Mouse (Mus musculus) kidney, postnatal 0 days (tissue): ENCODE measurements at regions not wholly inside any gene's neighbourhood (a gene's known extent, or its start where the extent isn't known, plus 50 kb on each side); places are given as distances from the start of the nearest gene placed in this dataset.
A peak's percentile ranks its signal among the peaks of the same experiment; 100 is the strongest.

ENCODE experiments used
- ATAC-seq: fragments of 200-750 bp; cut with Nextera tagmentation; replicated peaks from 2 replicates; pipeline ENCODE4 v1.8.0; 2017; ENCODE audit warnings: low read depth, moderate number of reproducible peaks, moderate TSS enrichment, moderate library complexity; ENCODE audit not compliant: low FRiP score
- DNase-seq: peaks from one replicate; pipeline ENCODE4 v3.0.0-alpha.2; 2016; ENCODE audit warnings: low spot score
- H3K27ac ChIP-seq: fragments of 300-500 bp; sonication (generic); 2 replicates; pipeline ENCODE4 v1.5.1; 2014; ENCODE audit warnings: mild to moderate bottlenecking
- H3K27me3 ChIP-seq: fragments of 300-500 bp; sonication (generic); 2 replicates; pipeline ENCODE4 v1.6.1; 2014; ENCODE audit warnings: low read length, mixed read lengths; ENCODE audit not compliant: insufficient read depth
- H3K36me3 ChIP-seq: fragments of 300-500 bp; sonication (generic); 2 replicates; pipeline ENCODE4 v1.6.1; 2014; ENCODE audit warnings: low read length, mixed read lengths; ENCODE audit not compliant: insufficient read depth
- H3K4me1 ChIP-seq: fragments of 300-500 bp; sonication (generic); replicated peaks from 2 replicates; pipeline ENCODE4 v1.6.1; 2014; ENCODE audit warnings: antibody characterized with exemption, low read length, mixed read lengths; ENCODE audit not compliant: insufficient read depth
- H3K4me2 ChIP-seq: fragments of 300-500 bp; sonication (generic); 2 replicates; pipeline ENCODE4 v1.6.1; 2014; ENCODE audit warnings: mild to moderate bottlenecking, low read length, moderate library complexity, mixed read lengths
- H3K4me3 ChIP-seq: fragments of 300-500 bp; sonication (generic); replicated peaks from 2 replicates; pipeline ENCODE4 v1.5.1; 2014; ENCODE audit warnings: low read depth, low read length
- H3K9ac ChIP-seq: fragments of 300-500 bp; sonication (generic); 2 replicates; pipeline ENCODE4 v1.6.1; 2014; ENCODE audit warnings: low read depth, low read length
- H3K9me3 ChIP-seq: fragments of 300-500 bp; sonication (generic); replicated peaks from 2 replicates; pipeline ENCODE4 v1.6.1; 2016; ENCODE audit warnings: low read length, inconsistent platforms, mixed read lengths
- CTCF ChIP-seq: IDR thresholded peaks from 2 replicates; pipeline ENCODE4 v1.5.1; 2016; ENCODE audit warnings: antibody characterized with exemption, low read depth, mild to moderate bottlenecking, moderate library complexity
- WGBS: fragments of 180-500 bp; shearing (Covaris S2); extraction: QIAGEN DNeasy Blood & Tissue Kit; methylation state at CpG from one replicate; pipeline ENCODE4 v1.1.7; 2014; 5-methylcytosine and 5-hydroxymethylcytosine counted together

DNA sequence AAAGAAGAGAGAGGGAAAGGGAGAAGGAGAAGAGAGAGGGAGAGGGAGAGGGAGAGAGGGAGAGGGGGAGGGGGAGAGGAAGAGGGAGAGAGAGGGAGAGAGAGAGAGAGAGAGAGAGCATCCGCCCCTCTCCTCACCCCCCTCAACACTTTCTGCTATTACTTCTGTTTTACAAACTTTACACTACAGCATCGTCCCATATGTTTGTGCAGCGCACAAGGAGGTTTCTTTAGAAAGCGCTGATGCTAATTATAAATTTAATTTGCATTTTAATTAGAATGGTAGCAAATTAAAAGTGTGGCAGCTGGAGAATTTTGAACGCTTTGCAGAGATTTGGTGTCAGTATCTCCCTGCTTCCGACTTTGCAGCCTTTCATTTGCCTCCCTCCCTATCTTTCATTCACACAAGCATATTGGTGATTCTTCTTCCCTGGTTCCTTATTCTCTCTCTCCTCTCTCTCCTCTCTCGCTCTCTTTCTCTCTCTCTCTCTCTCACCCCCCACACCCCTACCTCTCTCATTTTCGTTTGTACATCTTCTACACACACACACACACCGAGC is 476.0 kb downstream of the Nr2f2 start:
- H3K27ac ChIP-seq = no peak overlapping the region
- 73% methylated on average over 9 of the region's 9 CpGs for WGBS
- no peak overlapping the region for H3K4me2 ChIP-seq
- H3K4me1 ChIP-seq = no peaks in the 10 kb centered on the region
- no peak overlapping the region for H3K9ac ChIP-seq
- ATAC-seq (no peak), DNase-seq (no peak)
- no peak overlapping the region for H3K4me3 ChIP-seq
- no peaks in the 10 kb centered on the region for H3K36me3 ChIP-seq
- no peaks in the 10 kb centered on the region for H3K27me3 ChIP-seq
- no peaks in the 10 kb centered on the region for H3K9me3 ChIP-seq
- no peak for TF ChIP-seq CTCF

DNA sequence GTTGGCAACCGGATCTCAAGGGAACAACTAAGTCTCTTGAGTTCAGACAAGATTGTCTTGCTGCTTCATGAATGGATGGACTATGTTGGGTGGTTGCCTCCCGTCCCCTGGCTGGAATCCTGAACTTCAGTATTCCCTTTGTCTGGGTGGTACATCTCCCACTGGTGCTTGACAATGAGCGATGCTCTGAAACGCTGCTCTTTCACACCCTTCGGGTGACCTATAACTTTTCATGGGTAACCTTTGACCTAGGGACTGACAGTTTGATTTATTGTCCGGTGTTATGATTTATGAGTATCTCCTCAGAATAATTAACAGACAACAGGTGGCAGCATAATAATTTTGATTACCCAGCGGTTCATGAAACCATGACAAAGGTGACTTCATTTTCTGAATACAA is 478.3 kb downstream of the Nr2f2 start:
- no peak for ATAC-seq
- TF ChIP-seq CTCF = no peak

DNA sequence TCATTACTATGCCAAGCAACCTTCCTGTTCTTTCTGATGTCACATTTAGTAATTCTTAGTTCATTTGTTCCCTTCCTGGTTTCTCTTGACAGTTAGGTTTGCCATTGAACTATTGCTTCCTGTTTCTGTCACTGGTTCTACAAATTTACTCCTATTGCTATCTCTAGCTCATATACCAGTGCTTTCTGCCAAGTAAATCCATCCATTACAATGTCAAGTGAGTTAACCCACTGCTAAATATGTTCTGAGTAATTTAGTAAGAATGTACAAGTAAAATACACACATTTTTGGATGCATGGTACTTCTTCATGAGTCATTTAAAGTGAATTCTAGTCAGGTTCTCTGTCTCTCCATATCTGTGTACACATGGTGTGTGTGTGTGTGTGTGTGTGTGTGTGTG is 489.5 kb downstream of the Nr2f2 start:
- no peak overlapping the region for H3K4me2 ChIP-seq
- ATAC-seq (no peak), DNase-seq (peak; percentile 7)
- no peak overlapping the region for H3K4me3 ChIP-seq
- H3K27me3 ChIP-seq = no peaks in the 10 kb centered on the region
- no peaks in the 10 kb centered on the region for H3K9me3 ChIP-seq
- H3K27ac ChIP-seq = no peak overlapping the region
- no peak for TF ChIP-seq CTCF
- no peaks in the 10 kb centered on the region for H3K36me3 ChIP-seq
- H3K4me1 ChIP-seq = no peaks in the 10 kb centered on the region
- no peak overlapping the region for H3K9ac ChIP-seq

More for the DNA sequence above, 478.3 kb downstream of the Nr2f2 start:
- Histone ChIP-seq H3K27ac (no peak overlapping the region), H3K4me1 (no peaks in the 10 kb centered on the region), H3K36me3 (no peaks in the 10 kb centered on the region), H3K9ac (no peak overlapping the region), H3K4me2 (no peak overlapping the region), H3K4me3 (no peak overlapping the region), H3K27me3 (no peaks in the 10 kb centered on the region), H3K9me3 (no peaks in the 10 kb centered on the region)
- WGBS = 83% methylated on average over 7 of the region's 7 CpGs
- DNase-seq = no peak

DNA sequence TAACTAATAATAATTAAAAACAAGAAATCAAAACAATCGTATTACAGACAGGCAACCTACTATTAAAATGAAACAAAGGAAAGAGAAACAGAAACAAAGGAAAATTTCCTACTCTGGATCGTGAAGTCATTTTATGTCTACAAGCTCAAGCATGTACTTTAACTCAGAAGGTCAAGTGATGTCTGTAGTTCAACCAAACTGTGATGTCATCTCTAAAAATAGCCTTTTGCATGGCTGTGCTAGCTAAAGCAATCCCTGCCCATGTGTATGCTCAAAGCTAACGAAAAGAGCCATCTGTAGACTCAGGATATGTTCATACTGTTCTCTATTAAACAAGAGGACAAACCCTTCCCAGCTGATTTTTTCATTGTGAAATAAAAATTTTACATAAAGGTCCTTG is 500.7 kb downstream of the Nr2f2 start:
- TF ChIP-seq CTCF = no peak
- ATAC-seq (no peak), DNase-seq (no peak)
- Histone ChIP-seq H3K27me3 (no peaks in the 10 kb centered on the region), H3K4me1 (no peaks in the 10 kb centered on the region), H3K27ac (no peak overlapping the region), H3K4me3 (no peak overlapping the region), H3K36me3 (no peaks in the 10 kb centered on the region), H3K9me3 (no peaks in the 10 kb centered on the region), H3K9ac (no peak overlapping the region), H3K4me2 (no peak overlapping the region)
- WGBS = 84% methylated on average over 3 of the region's 3 CpGs

DNA sequence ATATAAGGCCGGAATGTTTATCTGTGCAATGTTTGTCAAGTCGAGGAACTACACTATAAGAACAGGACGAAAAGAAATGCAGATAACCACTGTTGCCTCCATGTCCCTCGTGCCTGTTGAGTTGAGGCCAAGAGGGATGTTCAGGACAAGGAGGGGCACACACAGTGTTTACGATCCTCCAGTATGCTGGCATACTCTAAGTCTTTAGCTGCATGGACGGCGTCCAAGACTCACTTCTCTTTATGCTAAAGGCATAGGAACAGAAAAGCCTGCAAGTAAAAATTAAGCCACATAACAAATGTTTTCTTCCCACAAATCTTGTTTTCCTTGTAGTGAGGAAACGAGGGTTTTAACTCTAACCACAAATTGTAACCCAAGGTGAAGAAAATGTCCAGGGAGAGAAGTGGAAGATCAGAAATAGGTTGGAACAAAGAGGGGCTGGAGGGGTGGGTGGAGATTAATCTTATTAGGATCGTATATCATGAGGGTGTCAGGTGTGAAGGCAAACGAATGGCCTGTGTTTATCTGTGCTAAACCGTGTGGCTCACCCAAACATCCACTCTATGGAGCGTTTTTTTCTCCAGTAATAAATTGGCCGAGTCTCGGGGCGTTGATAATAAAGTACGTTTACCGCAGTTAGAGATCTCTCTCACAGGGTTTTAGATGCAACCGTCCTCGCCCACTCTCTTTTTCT is 521.8 kb downstream of the Nr2f2 start:
- ATAC-seq (no peak), DNase-seq (peak; percentile 21)
- H3K9ac ChIP-seq = no peak overlapping the region
- no peak overlapping the region for H3K27ac ChIP-seq
- H3K36me3 ChIP-seq = no peaks in the 10 kb centered on the region
- no peak for TF ChIP-seq CTCF
- no peak overlapping the region for H3K4me3 ChIP-seq
- no peaks in the 10 kb centered on the region for H3K27me3 ChIP-seq
- H3K4me1 ChIP-seq = no peaks in the 10 kb centered on the region
- no peaks in the 10 kb centered on the region for H3K9me3 ChIP-seq
- H3K4me2 ChIP-seq = peak overlapping the region; percentile 32; the same call in 1 of the 2 replicates
- WGBS = 27% methylated on average over 19 of the region's 19 CpGs

DNA sequence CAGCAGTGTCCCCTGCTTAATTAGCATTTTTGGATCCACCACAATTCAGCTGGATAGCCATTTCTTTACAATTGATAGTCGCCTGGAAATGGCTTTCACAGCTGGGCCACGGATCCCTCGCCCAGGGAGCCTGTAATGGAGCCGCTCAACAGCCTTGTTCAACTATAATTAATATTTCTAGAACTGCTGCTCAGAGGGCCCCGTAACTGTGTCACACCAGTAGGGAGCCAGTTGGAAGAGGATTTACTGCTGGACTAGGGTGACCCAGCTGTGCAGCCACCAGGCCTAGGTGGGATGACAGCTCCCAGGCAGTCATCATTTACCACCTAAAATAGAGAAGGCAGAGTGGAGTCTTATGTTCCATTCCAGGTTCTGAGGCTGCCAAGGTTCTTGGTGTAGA is 529.2 kb downstream of the Nr2f2 start:
- Histone ChIP-seq H3K27ac (no peak overlapping the region), H3K27me3 (no peaks in the 10 kb centered on the region), H3K9me3 (no peaks in the 10 kb centered on the region), H3K36me3 (no peaks in the 10 kb centered on the region), H3K9ac (no peak overlapping the region), H3K4me1 (no peaks in the 10 kb centered on the region), H3K4me3 (no peak overlapping the region), H3K4me2 (no peak overlapping the region)
- DNase-seq = no peak
- no peak for TF ChIP-seq CTCF
- WGBS = 76% methylated on average over 5 of the region's 5 CpGs
- ATAC-seq = no peak

DNA sequence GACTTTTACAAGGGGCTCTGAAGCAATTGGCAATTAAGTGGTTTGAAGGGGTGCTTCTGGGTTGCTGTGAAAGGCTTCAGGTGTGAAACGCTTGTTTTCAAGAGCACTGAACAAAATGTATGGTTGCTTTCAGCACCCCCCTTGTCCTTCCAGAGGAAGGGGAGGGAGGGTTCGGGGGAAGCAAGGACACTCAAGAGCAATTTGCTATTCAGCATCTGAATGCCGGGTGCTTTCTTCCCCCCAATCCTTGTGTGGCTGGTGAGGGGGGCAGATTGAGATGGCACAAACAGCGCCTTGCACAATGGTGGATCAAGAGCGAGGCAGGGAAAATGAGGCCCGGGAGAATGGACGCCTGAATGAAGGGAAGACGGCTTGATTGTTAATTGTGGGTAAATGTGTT is 539.3 kb downstream of the Nr2f2 start:
- H3K4me1 ChIP-seq = no peaks in the 10 kb centered on the region
- WGBS = 34% methylated on average over 8 of the region's 8 CpGs
- no peak for TF ChIP-seq CTCF
- no peak overlapping the region for H3K9ac ChIP-seq
- H3K4me3 ChIP-seq = no peak overlapping the region
- no peaks in the 10 kb centered on the region for H3K36me3 ChIP-seq
- DNase-seq (no peak), ATAC-seq (no peak)
- H3K9me3 ChIP-seq = no peaks in the 10 kb centered on the region
- H3K4me2 ChIP-seq = no peak overlapping the region
- no peak overlapping the region for H3K27ac ChIP-seq
- no peaks in the 10 kb centered on the region for H3K27me3 ChIP-seq
